Mouse (Mus musculus) mouse trophoblast stem cell (cell line): Measurements from ENCODE around the gene Ckap4.
"Not testable (repeated sequence)": the region's sequence is repeated elsewhere in the genome, so short reads cannot be mapped to it uniquely, and the experiment has no call there.

Experiments
- in situ Hi-C, 2 experiments: fragments of 300-500 bp; cut with MseI, MboI; formaldehyde crosslinking; loops; 2 replicates in 1 of 2; 3 replicates in 1 of 2; pipeline ENCODE4 v1.15.1; 2025

Gene Ckap4

GRCm38 (mm10) chr10:84508603-84509002 is 25.3 kb downstream of the Ckap4 start:
- in situ Hi-C loops = no loop called here

DNA sequence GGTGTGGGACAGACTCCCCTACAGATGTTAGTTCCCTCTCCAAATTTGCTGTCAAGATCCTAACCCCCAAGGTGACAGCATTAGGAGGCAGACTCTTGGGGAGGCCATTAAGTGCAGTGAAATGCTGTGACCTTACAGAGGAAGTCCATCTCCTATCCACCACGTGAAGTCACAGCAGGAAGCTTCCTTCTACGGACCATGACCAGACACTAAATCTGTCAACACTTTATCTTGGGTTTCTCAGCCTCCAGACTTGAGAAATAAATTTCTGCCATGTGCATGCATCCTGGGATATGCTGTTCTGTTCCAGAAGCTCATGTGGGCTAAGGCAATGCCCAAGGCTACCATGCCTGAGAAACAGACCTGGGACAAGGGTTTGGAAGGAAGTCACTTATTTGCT is 35.0 kb downstream of the Ckap4 start:
- in situ Hi-C loops = no loop called here

DNA sequence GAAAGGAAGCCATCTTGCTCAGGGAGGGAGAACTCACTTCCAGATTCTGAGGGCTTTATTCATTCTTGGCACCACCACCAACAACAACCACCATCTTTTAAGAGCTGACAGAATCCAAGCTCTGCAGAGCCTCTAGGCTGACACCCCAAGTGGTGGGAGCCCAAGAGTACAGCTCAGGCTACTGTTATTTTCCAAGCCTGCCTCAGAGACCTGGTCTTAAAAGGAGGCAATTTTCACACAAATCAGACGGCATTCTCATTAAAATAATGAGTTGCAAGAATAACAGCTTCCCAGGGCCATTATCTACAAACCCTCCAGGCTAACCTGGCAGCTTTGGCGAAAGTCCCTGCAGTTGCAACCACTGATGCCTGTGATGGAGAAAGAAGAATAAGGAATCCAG is 37.1 kb downstream of the Ckap4 start:
- in situ Hi-C loops = no loop called here

GRCm38 (mm10) chr10:84494432-84494831 is 39.4 kb downstream of the Ckap4 start:
- in situ Hi-C loops = no loop called here

DNA sequence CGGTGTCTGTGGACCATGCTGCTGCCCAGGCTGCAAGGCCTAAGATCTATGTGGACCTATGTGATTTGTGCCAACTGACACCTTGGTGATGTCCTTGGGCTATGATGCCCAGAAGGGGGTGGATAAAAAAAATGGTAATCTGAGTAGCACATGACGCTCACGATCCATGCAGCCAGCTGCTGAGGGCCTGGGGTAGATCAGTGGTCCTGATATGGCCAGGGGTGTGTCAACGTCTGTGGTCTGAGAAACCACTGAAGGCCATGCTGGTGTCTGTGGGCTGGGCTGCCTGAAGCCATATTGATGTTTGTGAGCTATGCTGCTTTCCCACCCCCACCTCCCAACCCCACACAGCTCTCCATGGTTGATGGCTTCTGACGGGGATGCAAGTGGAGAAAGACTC is 43.7 kb downstream of the Ckap4 start:
- in situ Hi-C loops = no loop called here

GRCm38 (mm10) chr10:84488315-84488714 is 45.5 kb downstream of the Ckap4 start:
- in situ Hi-C loops = no loop called here

GRCm38 (mm10) chr10:84484661-84485060 is 49.2 kb downstream of the Ckap4 start:
- in situ Hi-C loops = no loop called here

- in situ Hi-C loops = no loop called here
Measured at GRCm38 (mm10) chr10:84483553-84483952, 50.3 kb downstream of the Ckap4 start.

GRCm38 (mm10) chr10:84483069-84483468 is 50.8 kb downstream of the Ckap4 start:
- in situ Hi-C loops = no loop called here

GRCm38 (mm10) chr10:84482418-84482817 is 51.4 kb downstream of the Ckap4 start:
- in situ Hi-C loops = not testable (repeated sequence)

DNA sequence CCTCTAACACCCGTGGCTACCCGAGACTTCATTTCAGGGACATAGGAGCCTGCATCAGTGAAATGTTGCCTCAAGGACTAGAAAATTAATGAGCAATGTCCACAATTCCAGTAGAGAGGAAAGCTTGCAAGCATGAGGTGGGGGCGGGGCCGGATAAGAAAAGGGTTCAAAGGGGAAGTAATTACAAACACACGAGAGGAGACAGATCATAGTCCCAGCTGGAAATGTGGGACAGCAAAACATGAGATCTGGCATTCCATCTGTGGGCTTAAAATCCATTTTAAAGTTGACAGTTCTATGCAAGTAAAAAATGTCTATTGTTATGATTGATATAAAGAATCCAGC is 52.6 kb downstream of the Ckap4 start:
- in situ Hi-C loops = no loop called here

DNA sequence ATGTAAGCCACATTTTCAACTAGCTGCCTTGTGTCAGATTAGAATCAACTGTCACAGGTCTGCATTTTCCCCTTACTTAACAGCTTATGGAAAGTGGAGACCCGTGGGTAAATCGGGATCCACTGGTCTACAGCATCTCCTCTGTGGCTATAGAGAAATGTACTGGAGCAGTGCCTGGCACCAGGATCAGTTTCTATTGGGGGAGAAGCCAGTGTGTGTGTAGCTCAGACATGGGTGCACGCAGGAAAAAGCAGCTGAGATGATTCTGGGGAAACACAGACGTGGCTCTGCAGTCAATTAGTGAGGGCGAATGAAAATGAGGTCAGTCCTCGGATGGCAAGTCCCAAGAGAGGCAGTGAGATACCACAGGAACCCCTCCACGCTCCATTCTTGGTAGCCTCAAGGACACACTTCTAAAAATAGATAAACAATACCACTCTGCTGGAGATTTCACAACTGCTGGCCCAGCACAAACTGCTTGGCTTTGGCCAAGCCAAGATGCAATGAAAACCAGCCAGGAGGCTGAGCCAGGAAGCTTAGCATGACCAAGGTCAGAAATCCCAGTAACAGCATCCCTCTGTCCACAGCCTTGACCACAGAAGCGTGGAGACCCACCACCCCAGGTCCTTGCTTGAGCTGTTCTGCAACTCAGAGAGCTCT is 53.1 kb downstream of the Ckap4 start:
- in situ Hi-C loops = no loop called here

DNA sequence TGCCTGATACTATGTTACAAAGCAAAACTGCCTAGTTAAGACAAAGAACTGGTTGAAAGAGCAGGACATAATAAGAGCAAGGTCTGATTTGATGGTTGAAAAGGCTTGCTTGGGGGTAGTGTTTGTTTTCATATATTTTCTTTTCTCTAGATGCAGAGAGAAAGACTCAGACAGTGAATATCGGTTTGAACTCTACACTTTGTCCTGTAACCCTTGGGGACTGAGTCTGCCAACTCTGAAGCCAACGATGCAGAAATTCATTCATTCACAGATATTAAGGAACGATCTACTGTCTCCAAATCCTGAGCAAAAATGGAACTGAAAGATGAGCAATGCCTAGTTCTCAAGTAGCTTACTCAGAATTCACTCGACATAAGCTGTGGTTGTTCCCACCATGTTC is 53.7 kb downstream of the Ckap4 start:
- in situ Hi-C loops = no loop called here

DNA sequence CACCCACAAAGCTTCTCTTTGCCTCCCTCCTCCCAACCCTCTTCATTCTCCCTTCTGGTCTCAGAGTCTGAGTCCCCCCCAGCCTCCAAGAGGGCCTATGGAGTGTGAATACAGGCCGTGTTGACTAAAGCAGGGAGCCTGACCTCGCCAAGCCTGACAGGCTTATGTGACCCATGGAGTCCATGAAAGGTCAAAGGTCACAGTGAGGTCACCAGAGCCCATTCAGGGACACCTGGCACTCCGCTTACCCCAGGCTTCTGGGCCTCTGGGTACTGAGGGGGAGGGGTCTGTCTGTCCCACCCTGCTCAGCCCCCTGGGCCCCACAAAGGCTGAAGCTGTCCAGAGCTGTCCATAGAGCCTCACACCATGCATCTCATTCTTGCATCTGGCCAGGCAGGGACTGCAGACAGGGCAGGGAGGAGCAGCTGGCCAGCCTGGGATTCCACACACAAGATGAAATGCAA is 56.2 kb downstream of the Ckap4 start:
- in situ Hi-C loops = no loop called here

GRCm38 (mm10) chr10:84477045-84477612 is 56.7 kb downstream of the Ckap4 start:
- in situ Hi-C loops = no loop called here
